Mouse (Mus musculus) gonadal fat pad, adult 2 months (tissue): Measurements from ENCODE around the gene Ablim1. TPM values are rescaled to one million over a fixed set of nuclear protein-coding genes. Genes with fewer than 3 reads are reported as not detected.

Experiments used
- DNase-seq: peaks from one replicate; pipeline ENCODE4 v3.0.0-alpha.2; 2012; ENCODE audit warnings: low read depth
- polyA plus RNA-seq: library from polyadenylated mRNA; depleted of rRNA; stranded (reverse); fragments of >200 nt; gene quantifications from 2 replicates; pipeline ENCODE4 v1.2.3, GENCODE M21; 2012

Gene Ablim1
- polyA plus RNA-seq, 1 experiment, result 57.5 TPM

DNA sequence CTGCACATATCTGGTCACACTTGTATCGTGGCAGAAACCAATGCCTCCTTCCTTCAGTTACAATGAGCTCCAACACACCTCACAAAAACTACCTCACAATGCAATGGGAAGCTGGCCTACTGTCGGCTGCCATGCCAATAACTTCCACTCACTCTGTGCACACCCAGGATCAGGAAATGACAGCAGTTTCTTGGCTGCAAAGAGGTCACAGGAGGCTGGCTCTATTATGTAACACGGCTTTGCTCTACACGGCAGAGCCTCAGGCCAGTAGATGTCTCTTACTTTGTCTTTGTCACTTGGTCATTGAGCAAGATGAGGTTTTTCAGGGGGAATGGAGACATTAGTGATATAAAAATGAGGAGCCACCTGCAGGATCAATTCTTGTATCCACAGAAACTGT lies 126.2 kb downstream of the Ablim1 start:
- DNase-seq, result no peak

DNA sequence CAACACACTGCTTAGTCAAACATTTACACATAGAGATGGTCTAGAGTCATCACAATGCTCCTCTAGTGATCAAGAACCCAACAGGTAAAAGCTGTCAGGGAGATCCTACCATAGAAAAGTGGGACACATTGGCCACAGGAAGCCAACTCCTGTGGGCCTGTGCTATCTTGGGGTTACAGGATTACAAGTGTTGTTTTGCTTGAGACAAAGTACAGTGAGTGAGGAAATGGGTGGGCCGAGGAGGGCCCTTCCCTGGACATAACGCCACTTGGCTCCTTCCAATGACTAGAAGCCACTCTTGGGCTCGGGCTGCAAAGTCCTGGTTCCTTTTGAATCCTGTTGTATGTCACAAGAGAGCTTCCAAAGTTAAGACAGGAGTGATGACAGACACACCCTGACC lies 129.7 kb downstream of the Ablim1 start:
- DNase-seq, result no peak

DNA sequence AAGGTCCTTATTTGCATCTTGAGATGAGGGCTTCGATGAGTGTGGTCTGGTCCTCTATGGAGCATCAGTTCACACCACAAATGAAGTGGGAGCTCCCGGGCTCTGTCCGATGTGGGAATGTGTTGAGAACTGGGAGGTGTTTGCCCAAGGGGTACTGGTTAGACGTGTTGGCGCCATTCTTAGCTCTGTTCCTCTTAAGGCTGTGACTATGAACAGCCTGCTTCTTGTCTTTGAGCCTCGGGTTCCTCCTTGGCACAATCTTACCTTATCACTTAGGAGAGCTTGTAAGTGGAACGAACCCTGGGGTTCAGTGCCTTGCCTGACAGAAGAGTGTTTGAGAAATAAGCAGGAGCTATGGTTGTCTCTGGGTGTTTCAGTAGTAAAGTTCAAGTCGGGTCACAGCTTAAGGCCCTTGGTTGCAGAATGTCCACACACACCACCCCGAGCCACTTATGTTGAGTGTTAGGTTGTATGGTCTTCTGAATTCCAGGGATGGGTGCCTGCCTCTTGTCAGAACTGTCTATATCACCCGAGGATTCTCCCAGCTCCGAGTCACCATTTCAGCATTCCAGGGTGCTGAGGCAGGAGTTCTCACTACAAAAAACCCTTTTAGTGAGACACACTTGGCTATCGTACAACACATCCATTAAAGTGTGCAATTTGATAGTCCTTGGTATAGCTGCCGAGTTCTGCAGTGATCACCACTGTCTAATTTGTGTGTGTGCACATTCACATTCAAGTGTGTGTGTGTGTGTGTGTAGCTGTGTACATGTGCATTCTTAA lies 131.6 kb downstream of the Ablim1 start:
- no peak for DNase-seq

GRCm38 (mm10) chr19:57181852-57182528 lies 132.7 kb downstream of the Ablim1 start:
- DNase-seq, result no peak

- DNase-seq, result no peak
Measured at GRCm38 (mm10) chr19:57181317-57181716, 133.4 kb downstream of the Ablim1 start.

DNA sequence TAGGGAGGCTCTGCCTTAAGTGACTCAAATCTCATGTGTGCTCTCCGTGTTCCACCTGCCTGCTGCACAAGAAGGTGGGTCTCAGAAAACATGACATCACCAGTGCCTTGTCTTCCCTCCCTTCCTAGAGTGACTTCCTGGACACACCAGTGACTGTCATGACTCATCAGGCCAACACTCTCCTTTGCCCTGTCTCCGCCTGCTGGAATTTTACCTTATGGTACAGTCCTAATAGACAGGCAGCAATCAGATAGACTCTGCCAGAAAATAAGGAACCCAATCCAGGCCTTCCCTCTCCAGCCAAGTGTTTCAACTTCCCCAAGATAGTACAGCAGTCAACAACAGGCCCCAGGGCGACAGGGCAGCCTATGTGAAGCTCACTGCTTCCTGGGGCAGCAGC lies 133.8 kb downstream of the Ablim1 start:
- no peak for DNase-seq

- no peak for DNase-seq
Measured at GRCm38 (mm10) chr19:57180333-57180732, 134.4 kb downstream of the Ablim1 start.

GRCm38 (mm10) chr19:57179269-57179668 lies 135.4 kb downstream of the Ablim1 start:
- no peak for DNase-seq

DNA sequence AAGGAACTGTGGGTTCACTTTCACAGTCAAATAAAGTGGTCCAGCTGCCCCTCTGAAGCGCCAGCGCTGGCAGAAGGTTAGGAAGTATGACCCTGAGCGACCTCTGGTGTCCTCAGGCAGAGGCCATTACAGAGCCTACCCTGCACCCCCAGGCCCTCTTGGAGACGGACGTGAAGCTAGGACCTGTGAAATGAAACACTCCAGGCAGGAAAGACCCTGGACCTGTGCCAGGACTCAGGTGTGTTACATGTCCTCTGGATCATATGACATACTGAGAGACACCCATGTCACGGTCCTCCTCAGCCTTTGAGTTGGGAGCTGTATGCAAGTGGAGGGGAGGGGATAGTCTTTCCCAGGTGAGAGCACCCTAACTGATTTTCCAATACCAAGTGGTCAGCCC lies 137.4 kb downstream of the Ablim1 start:
- DNase-seq, result no peak

DNA sequence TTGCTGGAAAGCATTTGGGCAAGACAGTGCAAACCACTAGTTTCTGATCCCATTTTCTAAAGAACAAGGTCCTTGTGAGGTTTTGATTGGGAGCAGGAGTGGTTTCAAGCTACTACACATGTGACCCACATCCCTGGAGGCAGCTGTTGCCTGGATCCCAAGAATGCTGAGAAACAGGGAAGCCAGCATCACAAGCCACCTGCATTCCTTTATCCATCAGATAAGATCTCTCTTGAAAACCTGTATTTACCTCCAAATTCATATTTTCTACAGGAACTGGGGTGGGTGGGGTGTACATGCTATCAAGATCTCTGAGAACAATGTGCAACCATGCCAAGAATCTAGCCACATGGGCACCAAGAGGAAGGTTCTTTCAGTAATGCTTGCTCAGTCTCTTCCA lies 139.6 kb downstream of the Ablim1 start:
- no peak for DNase-seq

DNA sequence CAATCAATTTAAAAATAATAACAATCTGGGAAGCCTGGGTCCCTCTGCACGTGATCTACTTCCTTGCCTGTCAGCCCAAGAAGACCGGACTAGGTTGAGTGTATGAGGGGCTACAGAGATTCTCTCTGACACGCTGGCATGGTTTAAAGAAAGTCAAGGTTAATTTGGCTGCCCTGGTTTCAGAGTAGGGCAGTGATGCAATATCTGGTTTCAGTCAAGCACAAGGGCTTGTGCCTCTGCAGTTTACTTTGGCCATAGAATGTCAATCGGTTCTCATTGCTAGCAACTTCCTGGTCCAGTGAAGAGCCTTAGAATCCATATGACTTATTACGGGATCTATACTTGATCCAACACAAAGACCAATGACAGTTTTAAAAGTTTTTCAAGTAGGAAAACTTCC lies 140.2 kb downstream of the Ablim1 start:
- no peak for DNase-seq

DNA sequence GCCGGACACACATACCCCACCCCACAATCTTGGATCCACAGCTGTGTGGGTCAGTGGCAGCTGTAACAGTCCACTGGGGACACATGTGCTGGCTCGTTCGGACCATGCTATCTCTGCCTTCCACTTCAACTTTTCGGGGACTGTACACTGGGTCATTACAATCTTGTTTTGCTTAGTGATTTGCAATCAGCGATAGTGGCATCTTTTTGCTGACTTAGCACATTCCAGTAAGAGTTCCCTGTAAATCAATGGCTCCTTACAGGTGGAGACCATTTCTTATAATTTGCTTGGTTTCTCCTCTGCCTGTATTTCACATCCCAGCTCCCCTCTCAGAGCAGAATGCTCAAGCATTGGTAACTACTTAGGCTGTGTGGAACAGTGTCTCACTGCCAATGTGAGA lies 140.7 kb downstream of the Ablim1 start:
- no peak for DNase-seq

- DNase-seq, result no peak
Measured at GRCm38 (mm10) chr19:57172321-57172720, 142.4 kb downstream of the Ablim1 start.

DNA sequence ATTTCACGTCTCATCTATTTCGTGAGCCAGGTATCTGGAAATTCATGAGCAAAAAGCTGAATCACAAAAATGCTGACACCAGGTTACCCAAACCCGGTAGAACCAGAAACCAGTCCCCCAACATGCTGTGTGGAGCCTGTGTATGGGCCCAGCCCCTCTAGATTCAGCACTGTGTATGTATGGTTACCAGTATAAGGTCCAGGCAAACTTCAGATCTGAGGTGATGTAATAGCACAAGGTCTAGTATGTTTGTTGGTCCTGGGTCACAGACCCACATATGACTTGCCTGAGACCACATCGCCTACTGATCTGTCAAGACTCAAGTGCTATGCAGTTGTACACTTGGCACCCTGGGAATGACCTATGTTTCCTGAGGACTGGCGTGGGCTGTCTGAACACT lies 143.8 kb downstream of the Ablim1 start:
- no peak for DNase-seq

DNA sequence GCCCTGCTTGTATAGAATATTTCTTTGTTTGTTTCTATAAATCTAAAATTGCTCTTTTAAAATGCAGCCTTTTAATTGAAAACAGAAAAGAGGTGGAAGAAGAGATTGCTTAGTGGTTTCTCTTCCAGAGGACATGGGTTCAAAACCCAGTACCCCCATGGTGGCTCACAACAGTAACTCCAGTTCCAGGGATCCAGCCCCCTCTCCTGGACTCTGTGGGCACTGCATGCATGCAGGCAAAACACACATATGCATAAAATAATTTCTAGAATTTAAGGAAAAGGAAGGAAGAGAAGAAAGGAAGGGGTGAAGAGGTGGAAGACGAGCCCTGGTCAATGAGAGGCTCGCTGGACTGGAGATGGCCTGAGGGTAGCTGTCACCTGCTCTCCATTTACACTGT lies 145.2 kb downstream of the Ablim1 start:
- DNase-seq, result no peak

DNA sequence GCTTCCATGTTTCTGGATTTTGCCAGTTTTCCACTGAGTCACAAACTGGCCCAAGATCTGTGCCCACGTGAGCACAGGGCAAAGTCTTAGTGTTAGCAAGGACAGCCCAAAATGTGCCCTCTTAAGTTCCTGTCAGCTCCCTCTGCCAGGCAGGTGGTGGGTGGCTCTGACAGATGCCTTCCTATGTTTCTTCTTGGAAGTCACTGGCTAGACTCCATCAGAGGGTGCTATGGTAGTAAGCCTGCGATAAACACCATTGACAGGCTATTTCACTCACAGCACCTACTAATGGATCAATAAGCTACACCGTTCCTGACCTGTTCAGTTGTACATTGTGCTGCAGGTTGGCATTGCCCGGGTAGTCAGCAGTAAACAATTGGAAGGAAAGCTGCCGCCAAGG lies 147.0 kb downstream of the Ablim1 start:
- DNase-seq, result no peak

DNA sequence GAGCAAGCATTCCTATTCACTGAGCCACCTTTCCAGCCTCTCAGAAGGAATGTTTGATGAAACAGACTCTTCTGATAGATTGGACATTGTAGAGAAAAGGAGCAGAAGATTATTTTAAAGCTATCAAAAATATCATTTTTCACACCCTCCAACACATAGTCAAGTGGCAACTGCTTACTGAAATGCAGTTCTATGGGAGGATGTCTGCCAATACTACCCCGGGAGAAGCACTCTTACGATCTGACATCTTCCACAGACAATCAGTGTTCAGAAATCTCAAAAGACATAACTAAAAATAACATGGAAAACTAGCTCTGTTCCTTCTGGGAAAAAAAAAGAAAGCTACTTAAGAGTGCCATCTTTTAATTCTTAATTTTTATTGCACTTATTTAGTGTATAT lies 149.8 kb downstream of the Ablim1 start:
- DNase-seq, result no peak

DNA sequence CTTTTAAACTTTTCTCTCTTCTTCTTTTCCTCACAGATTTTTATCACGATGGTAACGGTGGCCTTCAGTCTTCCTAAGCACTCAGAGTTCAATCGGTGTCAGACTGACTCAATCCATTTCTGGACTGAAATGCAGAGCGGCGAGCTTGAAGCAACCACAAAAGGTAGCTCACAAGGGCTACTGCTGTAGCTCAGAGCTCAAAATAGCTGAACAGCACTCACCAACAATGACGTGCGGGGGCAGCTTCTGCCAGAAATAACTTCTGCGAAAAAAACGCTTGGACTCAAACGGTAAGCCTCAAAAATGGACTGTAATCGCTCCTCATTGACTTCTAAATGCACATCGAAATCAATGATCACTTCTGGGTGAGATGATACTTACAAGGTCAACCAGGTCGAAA lies 151.4 kb downstream of the Ablim1 start:
- no peak for DNase-seq

GRCm38 (mm10) chr19:57161978-57162727 lies 152.6 kb downstream of the Ablim1 start:
- DNase-seq, result no peak

DNA sequence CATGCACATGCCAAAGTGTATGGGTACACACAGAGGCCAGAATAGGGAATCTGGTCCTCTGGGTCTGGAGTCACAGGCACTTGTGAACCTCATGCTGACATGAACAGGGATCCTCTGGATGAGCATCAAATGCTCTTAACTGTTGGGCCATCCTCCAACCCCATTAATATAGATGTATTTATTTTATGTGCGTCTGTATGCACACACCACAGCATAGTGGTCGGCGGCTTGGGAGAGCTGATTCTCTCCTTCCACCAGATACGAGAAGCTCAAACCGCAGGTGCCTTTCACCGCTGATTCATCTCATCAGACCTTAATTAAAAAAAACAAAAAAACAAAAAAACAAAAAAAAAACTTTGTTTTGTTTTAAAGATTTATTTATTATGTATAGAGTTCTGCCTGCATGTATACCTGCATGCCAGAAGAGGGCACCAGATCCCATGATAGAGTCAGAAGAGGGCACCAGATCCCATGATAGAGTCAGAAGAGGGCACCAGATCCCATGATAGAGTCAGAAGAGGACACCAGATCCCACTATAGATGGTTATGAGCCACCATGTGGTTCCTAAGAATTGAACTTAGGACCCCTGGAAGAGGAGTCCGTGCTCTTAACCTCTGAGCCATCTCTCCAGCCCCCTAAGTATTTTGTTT lies 153.6 kb downstream of the Ablim1 start:
- DNase-seq, result no peak

DNA sequence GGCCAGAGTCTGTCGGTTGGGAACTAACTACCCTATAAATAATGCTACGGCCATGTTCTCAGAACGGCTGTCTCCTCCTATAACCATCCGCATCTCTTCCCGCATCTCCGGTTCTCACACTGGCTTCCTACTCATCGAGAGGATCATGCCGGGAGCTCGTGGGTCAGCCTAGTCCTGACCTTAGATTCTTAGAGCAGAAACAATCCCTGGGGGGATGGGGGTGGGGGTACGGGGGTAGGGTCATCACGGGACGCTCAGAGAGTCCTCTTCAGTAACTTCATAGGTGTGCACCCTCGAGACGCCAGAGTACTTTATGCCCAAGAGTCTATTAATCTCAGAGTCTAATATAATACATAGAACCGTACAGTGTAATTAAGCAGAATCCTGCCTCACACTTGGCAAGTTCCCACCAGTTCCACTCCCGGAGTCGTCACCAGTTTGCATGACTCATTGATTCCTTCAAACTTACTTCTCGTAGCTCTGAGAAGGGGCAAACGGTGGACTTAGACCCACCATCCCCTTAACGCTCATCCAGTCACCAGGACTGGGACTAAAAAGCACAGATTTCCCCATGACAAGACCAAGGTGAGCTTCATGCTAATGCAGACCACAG lies 156.9 kb downstream of the Ablim1 start:
- DNase-seq, result no peak
